7 mouse cellular contexts compared by ENCODE assay signal in the genomic region with DNA sequence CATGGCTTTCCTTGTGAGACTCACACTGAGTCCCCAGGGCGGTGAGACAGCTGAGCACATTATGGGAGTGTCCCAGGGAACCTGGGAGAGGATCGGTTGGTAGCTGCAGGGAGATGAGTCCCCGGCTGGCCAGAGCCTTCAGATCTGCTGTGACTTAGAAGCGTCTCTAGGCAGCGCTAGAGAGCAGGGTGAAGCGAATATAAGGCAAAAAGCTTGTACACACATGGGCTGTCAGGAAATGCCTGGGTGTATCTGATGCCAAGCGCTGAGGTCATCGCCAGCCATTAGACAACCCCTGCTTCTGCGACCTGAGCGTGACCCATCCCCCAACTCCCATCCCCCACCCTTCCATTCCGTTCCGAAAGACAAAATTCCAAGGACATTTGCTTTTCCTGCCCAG.
DNase-seq lines count a peak whose midpoint lies in the region; ATAC-seq and TF ChIP-seq lines count a peak whose summit lies in the region.

No protein-coding gene starts in this region.

- peak; percentile 79 for TF ChIP-seq CTCF in Patski (IDR thresholded peaks at IDR 0.05)

- no peak overlapping the region for H3K4me2 ChIP-seq in hindbrain, embryonic 12.5 days (replicated peaks)

- H3K36me3 ChIP-seq in hindbrain, embryonic 12.5 days = no peaks in the 10 kb centered on the region

- 14% methylated on average over 12 of the region's 12 CpGs for WGBS in hindbrain, embryonic 12.5 days

- ATAC-seq in Patski = peak; percentile 89
- ATAC-seq in cerebellum, adult (ENCODE audit: insufficient number of reproducible peaks, low FRiP score, low TSS enrichment) = peak; percentile 85
- ATAC-seq in hindbrain, embryonic 12.5 days (ENCODE audit: low FRiP score) = 0 out of 2 replicates have a peak, but pooled peaks have one; percentile 17
- ATAC-seq in megakaryocyte, adult 5-6 weeks (ENCODE audit: poor library complexity, severe bottlenecking) = peak; percentile 79

- no peak overlapping the region for H3K4me3 ChIP-seq in hindbrain, embryonic 12.5 days

- CTCF ChIA-PET in Patski (lab: Charles Lee) = interaction anchor here (0.7 to 1.6 kb wide), 4 partner anchors 10 to 203 kb away, joined by 3 to 6 read pairs (median 3); no protein-coding TSS in a partner anchor

- H3K9me3 ChIP-seq in hindbrain, embryonic 12.5 days (replicated peaks) = no peaks in the 10 kb centered on the region

- in situ Hi-C loops in Patski (cut with MboI; ENCODE audit: low pct_unique_long_range_greater_than_20kb) = no loop called here

- POLR2A ChIA-PET in Patski (lab: Charles Lee) = interaction anchor here (0.7 kb wide), 1 partner anchor 20 kb away, joined by 3 read pairs; no protein-coding TSS in a partner anchor

- H3K9ac ChIP-seq in hindbrain, embryonic 12.5 days = no peak overlapping the region

- DNase-seq in Patski (ENCODE audit: low read depth, low spot score) = no peak
- peak; percentile 31 to 50 for DNase-seq in frontal cortex, postnatal 25 days (ENCODE audit: low spot score in 2 of 2)
- peak; percentile 54 to 55 for DNase-seq in layer of hippocampus, postnatal 36 days
- peak; percentile 18 to 45 for DNase-seq in right cerebral cortex, postnatal 36 days (ENCODE audit: low spot score in 2 of 2)

- H3K27me3 ChIP-seq in Patski = no peaks in the 10 kb centered on the region
- H3K27me3 ChIP-seq in hindbrain, embryonic 12.5 days = no peaks in the 10 kb centered on the region

- peaks cover 39% of the 10 kb centered on the region for H3K4me1 ChIP-seq in hindbrain, embryonic 12.5 days

- no peak overlapping the region for H3K27ac ChIP-seq in hindbrain, embryonic 12.5 days

Comparison
In these comparisons a context has a peak if more than half of its experiments do, and no peak if none do; other contexts are left out.
1. ATAC-seq: peak in every context shown above with its lines; median percentile 89 in Patski; 85 in cerebellum, adult; 79 in megakaryocyte, adult 5-6 weeks; 17 in hindbrain, embryonic 12.5 days.